Mouse (Mus musculus): ENCODE measurements around the gene Anpep. TPM values are rescaled to one million over a fixed set of nuclear protein-coding genes. Genes with fewer than 3 reads are reported as not detected.
"Not testable (repeated sequence)": the region's sequence is repeated elsewhere in the genome, so short reads cannot be mapped to it uniquely, and the experiment has no call there.

Gene Anpep
- total and polyA plus RNA-seq, 3 experiments = 7.6 to 77.2 (median 40.2) TPM

DNA sequence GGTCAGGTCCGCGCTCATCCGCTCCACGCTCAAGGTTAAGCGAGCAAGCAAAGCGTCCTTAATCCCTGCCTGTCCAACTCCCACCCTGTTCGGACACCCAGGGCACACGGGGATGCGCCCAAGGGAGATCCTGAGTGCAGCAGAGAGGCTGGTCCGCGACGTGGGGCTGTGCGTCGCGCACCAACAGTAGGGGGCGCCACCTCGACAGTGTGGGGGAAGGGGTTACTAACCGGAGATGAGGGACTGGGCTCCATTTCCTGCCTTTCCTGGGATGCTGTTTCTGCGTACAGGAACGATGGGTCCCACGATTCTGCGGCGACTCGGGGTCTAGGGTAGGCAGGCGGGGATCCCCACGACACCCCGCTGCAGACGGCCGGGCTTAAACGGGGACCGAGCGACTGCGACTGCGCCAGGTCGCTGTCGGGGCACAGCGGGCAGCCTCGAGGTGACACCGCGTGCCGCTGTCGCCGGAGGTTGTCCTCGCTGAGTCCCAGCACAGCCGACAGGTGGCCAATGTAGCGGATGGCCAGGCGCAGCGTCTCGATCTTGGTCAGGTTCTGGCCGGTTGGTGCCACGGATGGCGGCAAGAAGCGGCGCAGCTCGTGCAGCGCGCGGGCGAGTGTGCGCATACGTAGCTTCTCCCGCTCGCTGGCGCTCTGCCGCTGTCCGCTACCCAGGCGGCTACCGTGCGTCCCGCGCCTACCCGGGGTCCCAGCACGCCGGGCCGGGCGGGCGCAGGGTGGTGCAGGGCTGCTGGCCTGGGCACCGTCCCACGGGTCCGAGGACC lies 68.0 kb downstream of the Anpep start:
- no peaks in the 10 kb centered on the region for H3K79me2 ChIP-seq (ENCODE audit: control insufficient read depth, insufficient read depth, low read length, poor library complexity)
- H3K4me3 ChIP-seq (ENCODE audit: control insufficient read depth in 1 of 2, insufficient read depth in 1 of 2, low read depth in 2 of 2, low read length in 2 of 2) = no peak overlapping the region
- no peak overlapping the region for H3K9ac ChIP-seq (ENCODE audit: control insufficient read depth, low read depth, low read length, poor library complexity, severe bottlenecking)
- no peaks in the 10 kb centered on the region for H3K9me3 ChIP-seq (replicated peaks; ENCODE audit: insufficient read depth, low read length)
- TF ChIP-seq BHLHE40 (IDR thresholded peaks at IDR 0.05; ENCODE audit: borderline replicate concordance, low read depth, low read length) (no peak), CTCF (IDR thresholded peaks at IDR 0.05 in 2 of 3, conservative IDR thresholded peaks at IDR 0.05 in 1 of 3; ENCODE audit: control insufficient read depth in 1 of 3, insufficient read depth in 1 of 3, low read depth in 2 of 3, low read length in 3 of 3, poor library complexity in 1 of 3, severe bottlenecking in 1 of 3) (peak; percentile 44 to 70 (median 45)), CHD2 (IDR thresholded peaks at IDR 0.05; ENCODE audit: low read length) (no peak), SMC3 (IDR thresholded peaks at IDR 0.05; ENCODE audit: low read depth, low read length) (0 out of 2 replicates have a peak, but pooled peaks have one; percentile 13), RAD21 (IDR thresholded peaks at IDR 0.05; ENCODE audit: low read depth, low read length) (peak; percentile 3), MAFK (IDR thresholded peaks at IDR 0.05; ENCODE audit: borderline replicate concordance, low read depth, low read length) (no peak)
- no peaks in the 10 kb centered on the region for H3K4me1 ChIP-seq (ENCODE audit: control insufficient read depth in 1 of 2, insufficient read depth in 2 of 2, low read length in 2 of 2)
- no peak overlapping the region for H3K27ac ChIP-seq (ENCODE audit: control insufficient read depth, low read depth, low read length)
- H3K27me3 ChIP-seq (ENCODE audit: control insufficient read depth in 1 of 2, insufficient read depth in 2 of 2, low read length in 2 of 2) = no peaks in the 10 kb centered on the region
- no peaks in the 10 kb centered on the region for H3K36me3 ChIP-seq (ENCODE audit: control insufficient read depth in 1 of 2, insufficient read depth in 2 of 2, low read length in 2 of 2)
- no peak for DNase-seq (ENCODE audit: low read depth, low spot score)

DNA sequence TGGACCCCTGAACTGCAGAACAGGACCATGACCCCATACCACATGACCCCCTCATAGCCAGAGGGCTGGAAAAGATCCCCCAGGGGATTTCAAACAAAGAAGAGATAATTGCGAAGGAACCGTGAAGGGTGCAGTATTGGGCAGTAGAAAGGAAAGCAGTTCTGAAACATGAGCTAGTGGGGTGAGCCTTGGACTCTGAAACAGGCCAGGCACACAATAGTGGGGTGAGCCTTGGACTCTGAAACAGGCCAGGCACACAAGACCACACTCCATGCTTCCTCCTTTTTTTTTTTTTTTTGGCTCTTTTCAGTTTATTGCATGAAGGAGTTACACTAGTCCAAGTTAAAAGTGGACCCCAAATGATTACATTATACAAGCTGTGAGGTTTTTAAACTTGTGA lies 71.0 kb downstream of the Anpep start:
- not testable (repeated sequence) for H3K27me3 ChIP-seq (ENCODE audit: control insufficient read depth in 1 of 2, insufficient read depth in 2 of 2, low read length in 2 of 2); H3K27ac ChIP-seq (ENCODE audit: control insufficient read depth, low read depth, low read length); DNase-seq (ENCODE audit: low read depth, low spot score); H3K79me2 ChIP-seq (ENCODE audit: control insufficient read depth, insufficient read depth, low read length, poor library complexity); H3K36me3 ChIP-seq (ENCODE audit: control insufficient read depth in 1 of 2, insufficient read depth in 2 of 2, low read length in 2 of 2); H3K9ac ChIP-seq (ENCODE audit: control insufficient read depth, low read depth, low read length, poor library complexity, severe bottlenecking); H3K4me1 ChIP-seq (ENCODE audit: control insufficient read depth in 1 of 2, insufficient read depth in 2 of 2, low read length in 2 of 2); H3K9me3 ChIP-seq (replicated peaks; ENCODE audit: insufficient read depth, low read length); H3K4me3 ChIP-seq (ENCODE audit: control insufficient read depth in 1 of 2, insufficient read depth in 1 of 2, low read depth in 2 of 2, low read length in 2 of 2)

DNA sequence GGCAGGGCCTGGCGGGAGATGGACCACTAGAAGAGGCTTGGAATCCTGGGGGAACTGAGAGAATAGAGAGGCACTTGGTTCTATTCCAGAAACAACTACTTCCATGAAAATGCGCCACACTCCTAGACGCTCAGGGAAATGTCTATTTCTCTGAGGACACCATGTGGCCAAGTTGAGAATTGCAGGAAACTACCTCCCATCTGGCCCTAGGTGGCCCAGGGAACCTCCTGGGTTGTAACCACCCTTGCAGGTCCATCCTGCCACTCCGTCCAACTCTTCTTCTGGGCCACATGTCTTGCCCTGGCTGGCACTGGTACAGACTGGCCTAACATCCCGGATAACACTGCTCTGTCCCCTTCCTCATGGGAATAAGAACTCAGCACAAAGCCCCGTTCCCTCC lies 74.6 kb downstream of the Anpep start:
- H3K9me3 ChIP-seq (replicated peaks; ENCODE audit: insufficient read depth, low read length) = no peaks in the 10 kb centered on the region
- no peak overlapping the region for H3K9ac ChIP-seq (ENCODE audit: control insufficient read depth, low read depth, low read length, poor library complexity, severe bottlenecking)
- no peaks in the 10 kb centered on the region for H3K27me3 ChIP-seq (ENCODE audit: control insufficient read depth in 1 of 2, insufficient read depth in 2 of 2, low read length in 2 of 2)
- H3K4me1 ChIP-seq (ENCODE audit: control insufficient read depth in 1 of 2, insufficient read depth in 2 of 2, low read length in 2 of 2) = peaks cover 0 to 3% of the 10 kb centered on the region in 2 experiments; a peak in 2 of 4 replicates
- DNase-seq (ENCODE audit: low read depth, low spot score) = peak; percentile 68
- H3K79me2 ChIP-seq (ENCODE audit: control insufficient read depth, insufficient read depth, low read length, poor library complexity) = no peaks in the 10 kb centered on the region
- H3K27ac ChIP-seq (ENCODE audit: control insufficient read depth, low read depth, low read length) = no peak overlapping the region
- TF ChIP-seq CTCF (IDR thresholded peaks at IDR 0.05 in 2 of 3, conservative IDR thresholded peaks at IDR 0.05 in 1 of 3; ENCODE audit: control insufficient read depth in 1 of 3, insufficient read depth in 1 of 3, low read depth in 2 of 3, low read length in 3 of 3, poor library complexity in 1 of 3, severe bottlenecking in 1 of 3) (peak; percentile 56 to 86 (median 78)), MAZ (IDR thresholded peaks at IDR 0.05; ENCODE audit: low read depth, low read length) (no peak), SMC3 (IDR thresholded peaks at IDR 0.05; ENCODE audit: low read depth, low read length) (peak; percentile 66), E2F4 (IDR thresholded peaks at IDR 0.05; ENCODE audit: borderline replicate concordance, low read depth, low read length) (no peak), TCF12 (IDR thresholded peaks at IDR 0.05; ENCODE audit: low read depth, low read length) (no peak), MAFK (IDR thresholded peaks at IDR 0.05; ENCODE audit: borderline replicate concordance, low read depth, low read length) (no peak), CHD2 (IDR thresholded peaks at IDR 0.05; ENCODE audit: low read length) (no peak), TAL1 (IDR thresholded peaks at IDR 0.05; ENCODE audit: low read length) (no peak), GABPA (IDR thresholded peaks at IDR 0.05; ENCODE audit: low read depth, low read length) (no peak), POLR2AphosphoS2 (IDR thresholded peaks at IDR 0.05; ENCODE audit: low read length) (no peak), RCOR1 (IDR thresholded peaks at IDR 0.05; ENCODE audit: low read depth, low read length) (no peak), RAD21 (IDR thresholded peaks at IDR 0.05; ENCODE audit: low read depth, low read length) (peak; percentile 60)
- no peak overlapping the region for H3K4me3 ChIP-seq (ENCODE audit: control insufficient read depth in 1 of 2, insufficient read depth in 1 of 2, low read depth in 2 of 2, low read length in 2 of 2)
- H3K36me3 ChIP-seq (ENCODE audit: control insufficient read depth in 1 of 2, insufficient read depth in 2 of 2, low read length in 2 of 2) = no peaks in the 10 kb centered on the region
